Mouse (Mus musculus) urinary bladder, postnatal 4 days (tissue): ENCODE measurements around the gene Ldlrad3.

ENCODE experiments used
- DNase-seq, 2 experiments: peaks; one replicate each; pipeline ENCODE4 v3.0.0; 2021 to 2022; ENCODE audit warnings: low spot score in 2 of 2

Ldlrad3 gene

DNA sequence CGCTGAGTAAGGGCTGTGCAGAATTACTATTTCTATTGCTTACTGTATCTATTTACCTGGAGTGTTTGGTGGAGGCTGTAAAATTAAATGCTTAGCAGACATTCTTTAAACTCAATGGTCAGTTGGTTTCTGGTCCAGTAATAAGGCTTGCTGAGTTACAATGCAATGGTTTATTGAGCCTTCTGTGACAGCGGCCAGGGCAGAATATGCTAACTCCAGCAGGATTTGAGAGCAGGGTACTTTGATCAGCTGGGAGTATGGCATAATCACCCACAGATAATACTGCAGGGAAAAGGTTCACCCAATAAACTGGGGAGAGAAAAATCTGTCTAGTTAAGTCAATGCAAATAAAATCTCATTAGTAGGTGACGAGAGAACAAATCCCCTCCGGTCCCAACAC lies 220.2 kb downstream of the Ldlrad3 start:
- DNase-seq: no peak

DNA sequence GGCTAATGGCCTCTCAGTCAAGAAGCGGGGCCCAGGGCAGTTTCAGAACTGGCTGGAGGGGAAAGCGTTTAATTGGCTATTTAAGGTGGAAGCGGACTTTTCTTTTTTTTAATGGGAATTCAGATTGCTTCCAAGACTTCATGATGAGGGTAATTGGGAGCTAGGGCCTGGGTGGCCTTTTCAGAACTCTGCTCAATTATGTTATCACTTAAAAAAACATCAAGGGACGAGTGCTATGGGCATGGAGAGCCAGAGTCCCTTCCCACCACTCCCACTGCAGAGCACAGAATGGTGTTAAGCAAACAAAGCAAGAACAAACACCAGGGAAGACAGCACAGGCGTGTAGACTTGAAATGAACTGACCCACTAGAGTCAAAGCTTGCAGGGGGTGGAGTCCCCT lies 220.7 kb downstream of the Ldlrad3 start:
- no peak for DNase-seq

DNA sequence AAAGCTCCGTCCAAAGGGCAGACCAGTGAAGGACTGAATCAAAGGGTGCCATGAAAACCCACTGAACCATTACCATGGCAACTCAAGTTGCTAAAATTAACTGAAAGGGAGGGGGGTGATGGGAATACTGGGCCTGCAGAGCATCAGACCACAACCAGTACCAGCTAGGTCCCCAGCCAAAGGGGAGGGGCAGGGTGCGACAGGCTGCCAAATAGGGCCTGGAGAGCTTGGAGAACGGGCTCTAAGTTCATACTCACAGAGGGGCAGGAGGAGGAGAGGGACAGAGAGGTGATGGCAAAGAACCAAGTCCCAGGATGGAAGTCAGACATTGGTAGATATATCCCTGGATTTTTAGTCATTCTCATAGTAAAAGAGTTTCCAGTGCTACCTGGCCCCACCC lies 222.8 kb downstream of the Ldlrad3 start:
- DNase-seq: peak in 1 of 2 experiments; percentile 52

DNA sequence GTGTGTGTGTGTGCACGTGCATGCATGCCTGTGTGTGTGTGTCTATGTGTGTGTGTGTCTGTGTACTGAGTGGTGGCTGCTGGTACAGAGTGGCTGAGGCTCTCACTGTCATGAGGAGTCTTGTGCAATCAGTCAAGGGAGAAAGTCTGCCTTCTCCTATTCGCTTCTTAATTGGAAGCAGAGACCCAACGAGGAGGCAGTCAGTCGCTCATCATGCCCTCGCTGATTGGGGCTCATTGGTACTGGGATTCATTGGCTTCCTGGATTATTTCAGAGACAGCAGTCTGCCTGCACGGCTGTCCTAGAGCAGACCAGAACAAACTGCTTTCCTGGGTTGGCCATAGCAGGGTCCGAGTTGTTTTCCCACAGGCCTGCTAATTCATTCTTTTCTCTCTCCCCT lies 223.8 kb downstream of the Ldlrad3 start:
- DNase-seq: peak in 1 of 2 experiments; percentile 35

DNA sequence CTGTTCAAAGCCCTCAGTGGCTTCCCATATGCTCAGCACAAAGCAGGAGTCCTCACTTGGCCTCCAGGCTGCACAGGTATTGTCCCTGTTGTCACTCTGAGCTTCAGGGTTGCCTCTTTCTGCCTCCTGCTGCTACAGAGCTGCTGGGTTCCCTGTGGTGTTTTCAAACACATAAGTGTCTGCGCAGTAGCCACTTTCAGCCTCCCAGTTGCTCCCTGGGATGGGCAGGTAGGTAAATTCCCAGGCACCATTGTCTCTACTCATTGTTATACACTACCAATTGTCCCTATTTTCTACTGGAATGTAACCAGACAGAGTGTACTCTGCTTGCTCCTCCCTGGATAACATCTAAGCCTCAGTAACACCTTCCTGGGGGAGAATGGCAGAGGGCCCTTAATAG lies 224.8 kb downstream of the Ldlrad3 start:
- no peak for DNase-seq

DNA sequence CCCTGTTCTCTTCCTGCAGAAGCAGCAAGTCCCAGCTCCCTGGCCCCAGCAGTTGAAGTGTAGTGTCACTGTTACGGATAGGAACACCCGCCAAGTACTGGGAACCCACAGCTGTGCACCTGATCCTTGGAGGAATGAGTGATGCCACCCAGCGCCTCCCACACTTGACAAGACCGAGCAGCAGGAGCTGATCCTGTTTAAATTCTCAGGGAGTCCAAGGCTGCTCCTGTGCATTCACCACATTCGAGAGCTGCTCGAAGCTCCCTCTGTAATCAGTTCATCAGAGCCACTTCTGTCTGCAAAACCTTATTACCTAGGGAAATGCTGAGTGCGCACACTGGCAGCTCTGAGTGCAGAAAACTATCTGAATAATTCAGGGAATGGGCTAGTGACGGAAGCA lies 225.5 kb downstream of the Ldlrad3 start:
- DNase-seq: peak in 1 of 2 experiments; percentile 43

DNA sequence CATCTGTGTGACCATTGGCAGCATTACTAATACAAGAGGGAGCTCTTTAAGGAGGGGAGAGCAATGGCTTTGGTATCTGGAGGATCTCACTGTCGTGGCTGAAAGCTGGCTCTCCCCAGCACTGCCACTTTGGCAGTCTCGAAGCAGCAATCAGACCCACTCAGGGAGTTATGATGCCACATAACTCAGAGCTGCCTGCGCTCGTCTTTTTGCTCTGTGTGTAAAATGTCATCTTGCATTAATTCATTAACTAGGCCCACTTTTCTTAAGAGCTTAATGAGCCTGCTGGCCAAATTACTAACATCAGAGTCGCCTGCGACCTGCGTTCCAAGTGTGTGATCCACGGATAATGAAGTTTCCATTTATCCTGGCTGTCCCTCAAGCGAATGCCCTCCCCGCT lies 230.1 kb downstream of the Ldlrad3 start:
- peak in 1 of 2 experiments; percentile 54 for DNase-seq

DNA sequence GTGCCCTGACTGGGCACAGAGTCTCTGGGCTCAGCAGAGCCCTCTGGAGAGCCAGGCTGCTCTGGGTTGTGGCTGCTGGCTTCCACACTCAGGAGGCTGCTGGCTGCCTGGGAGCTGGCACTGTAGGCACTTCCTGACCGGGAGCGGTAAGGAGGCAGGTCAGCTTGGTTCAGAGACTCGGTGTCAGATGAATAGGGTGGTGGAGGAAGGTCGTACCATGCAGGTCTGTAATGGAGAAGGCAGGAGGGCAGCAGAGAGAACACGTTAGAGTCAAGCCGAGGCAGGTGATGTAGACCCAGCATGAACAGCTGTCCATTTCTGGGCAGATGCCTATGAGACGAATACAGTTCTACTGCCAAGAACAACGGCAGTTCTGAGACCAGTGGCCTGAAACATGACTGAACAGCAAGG lies 233.2 kb downstream of the Ldlrad3 start:
- DNase-seq: peak in 1 of 2 experiments; percentile 56

DNA sequence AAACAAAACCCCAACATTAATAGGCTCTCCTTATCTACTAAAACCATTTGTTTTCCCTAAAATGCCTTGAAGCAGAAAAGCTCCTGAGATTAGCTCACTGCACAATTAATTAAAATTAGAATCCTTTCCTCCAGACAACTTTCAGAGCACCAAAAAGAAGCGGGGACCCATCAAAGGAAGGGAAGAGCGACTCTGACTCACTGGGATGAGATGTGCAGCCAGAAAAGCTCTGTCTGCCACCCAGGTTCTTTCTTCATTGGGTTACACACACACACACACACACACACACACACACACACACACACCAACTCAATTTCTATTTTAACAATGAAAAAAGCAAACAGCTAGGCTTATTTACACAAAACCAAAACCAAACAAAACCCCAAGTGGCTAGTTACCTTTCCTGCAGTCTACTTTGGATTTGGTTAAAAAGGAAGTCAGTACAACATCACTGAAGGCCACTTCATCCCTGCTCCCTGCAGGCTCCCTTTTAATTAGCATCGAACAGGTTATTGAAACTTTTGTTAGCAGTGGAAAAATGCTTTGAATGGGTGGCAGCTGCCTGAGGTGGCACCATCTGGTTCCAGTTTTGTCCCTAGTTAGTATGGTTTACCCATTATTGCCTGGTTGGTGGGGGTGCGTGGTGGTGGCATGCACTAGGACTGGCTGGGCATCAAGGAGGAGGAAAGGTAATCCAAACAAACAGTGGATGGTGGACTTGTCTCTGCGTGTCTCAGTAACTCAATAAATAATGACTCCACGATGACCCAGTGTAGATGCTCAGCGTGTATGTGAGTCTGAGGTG lies 235.3 kb downstream of the Ldlrad3 start:
- DNase-seq: peak in 1 of 2 experiments; percentile 20

DNA sequence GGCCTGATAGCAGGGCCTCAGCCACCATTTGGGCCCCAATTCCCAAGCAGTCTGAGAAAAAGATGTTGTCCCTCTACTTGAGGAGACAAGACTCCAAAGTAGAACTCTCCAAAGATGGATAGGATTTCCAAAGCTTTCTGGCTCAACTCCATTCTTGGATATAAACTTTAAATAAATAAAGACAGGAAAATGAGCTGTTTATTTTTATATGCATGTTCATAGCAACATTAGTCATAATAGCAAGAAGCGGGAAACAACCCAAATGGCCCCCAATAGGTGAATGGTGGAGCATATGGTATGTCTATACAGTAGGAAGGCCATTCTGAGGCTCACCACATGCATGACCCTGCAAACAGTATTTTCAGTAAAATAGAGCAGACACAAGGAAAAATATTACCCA lies 251.2 kb downstream of the Ldlrad3 start:
- peak in 1 of 2 experiments; percentile 33 for DNase-seq

DNA sequence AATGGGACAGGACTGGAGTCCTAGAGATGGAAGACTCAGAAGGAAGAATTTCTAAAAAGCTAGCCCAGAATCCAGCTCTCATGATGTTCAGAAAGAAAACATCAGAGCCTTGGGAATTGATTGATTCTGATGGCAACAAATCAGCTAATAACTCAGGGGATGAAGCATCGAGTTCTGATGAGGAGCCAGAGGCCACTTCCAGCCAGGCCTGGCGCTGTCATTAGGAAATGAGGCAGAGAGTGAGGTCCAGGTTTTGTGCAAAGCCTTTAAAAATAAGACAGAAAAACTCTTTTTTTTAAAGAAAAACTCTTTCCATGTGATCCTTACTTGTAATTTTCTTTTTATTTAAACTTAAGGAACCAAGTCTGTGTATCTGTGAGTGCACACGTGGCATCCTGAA lies 252.9 kb downstream of the Ldlrad3 start:
- DNase-seq: peak in 1 of 2 experiments; percentile 47

DNA sequence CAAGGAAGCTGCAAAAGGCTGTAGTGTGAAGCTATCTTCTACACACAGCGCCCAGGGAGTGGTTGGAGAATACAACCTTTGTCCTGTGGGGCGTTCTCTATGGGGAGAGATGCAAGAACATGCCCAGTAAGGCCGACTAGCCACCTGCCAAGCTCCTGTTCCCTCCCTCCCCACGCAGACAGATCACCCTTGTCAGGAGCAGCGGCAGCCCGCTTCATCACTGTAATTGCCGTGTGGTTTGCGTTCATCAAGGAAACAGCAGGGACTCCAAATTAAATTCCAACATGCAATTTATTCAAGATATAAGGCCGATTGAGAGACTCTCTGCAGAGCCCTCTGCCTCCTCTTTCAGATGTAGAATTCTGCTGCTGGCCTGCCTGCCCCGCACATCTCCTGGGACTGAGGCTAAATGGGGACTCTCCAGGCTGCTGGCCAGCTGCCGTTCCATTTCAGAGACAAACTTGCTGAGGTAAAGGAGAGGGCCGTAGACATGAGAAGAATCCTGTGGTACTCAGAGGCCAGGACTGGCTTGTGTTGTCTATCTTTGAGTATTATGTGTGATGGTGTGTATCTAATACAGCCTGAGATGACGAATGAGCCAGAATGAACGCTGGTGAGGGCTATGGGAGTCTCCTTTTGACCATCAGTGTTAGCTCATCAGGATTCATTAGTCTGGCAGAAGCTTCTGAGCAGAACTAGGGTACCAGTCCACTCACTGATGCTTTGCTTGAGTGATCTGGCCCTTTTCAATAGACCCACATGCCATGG lies 253.8 kb downstream of the Ldlrad3 start:
- DNase-seq: peak in 1 of 2 experiments; percentile 43

DNA sequence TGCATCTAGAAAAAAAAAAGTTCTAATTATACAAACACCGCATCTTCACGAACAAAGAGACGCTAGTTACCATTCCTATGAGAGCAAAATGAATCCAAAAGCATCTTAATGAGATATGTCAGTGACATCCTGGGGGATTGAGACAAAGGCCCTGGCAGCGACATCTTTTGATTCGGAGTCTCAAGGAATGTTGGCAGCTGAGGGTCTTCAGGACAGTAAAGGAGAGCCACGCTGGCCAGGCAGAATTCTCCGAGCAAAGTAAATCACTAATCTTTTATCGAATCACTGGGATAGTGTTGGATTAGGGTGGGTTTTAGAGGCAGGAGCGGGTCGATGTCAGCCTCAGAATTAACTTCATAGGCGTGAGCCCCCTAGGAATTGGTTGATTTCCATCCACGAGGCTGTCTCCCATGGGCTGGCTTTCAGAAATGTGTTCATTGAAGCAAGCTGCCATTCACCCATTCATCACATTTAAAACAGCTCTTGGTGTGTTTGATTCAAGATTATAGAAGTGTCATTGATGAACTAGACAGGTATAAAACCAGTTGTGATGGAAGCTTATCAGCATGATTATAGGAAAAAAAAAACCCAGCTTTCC lies 260.5 kb downstream of the Ldlrad3 start:
- peak in 1 of 2 experiments; percentile 42 for DNase-seq

DNA sequence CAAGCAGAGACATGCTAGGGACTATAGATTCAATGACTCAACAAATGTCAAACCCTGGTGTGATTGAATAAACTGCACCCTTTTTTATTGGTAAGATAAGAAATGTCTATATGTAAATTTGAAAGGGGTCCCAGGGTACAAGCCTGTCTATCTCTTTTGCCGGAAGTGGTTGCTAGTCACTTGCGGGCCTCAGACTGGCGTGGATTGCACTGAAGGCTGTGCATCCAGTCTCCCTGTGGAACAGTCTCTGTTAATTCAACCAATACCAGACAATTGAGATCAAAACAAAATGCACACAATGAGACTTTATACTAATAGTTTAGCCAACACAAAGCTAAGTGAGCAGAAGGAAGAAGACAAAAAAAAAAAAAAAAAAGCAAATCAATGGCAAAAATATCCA lies 261.0 kb downstream of the Ldlrad3 start:
- peak in 1 of 2 experiments; percentile 13 for DNase-seq

DNA sequence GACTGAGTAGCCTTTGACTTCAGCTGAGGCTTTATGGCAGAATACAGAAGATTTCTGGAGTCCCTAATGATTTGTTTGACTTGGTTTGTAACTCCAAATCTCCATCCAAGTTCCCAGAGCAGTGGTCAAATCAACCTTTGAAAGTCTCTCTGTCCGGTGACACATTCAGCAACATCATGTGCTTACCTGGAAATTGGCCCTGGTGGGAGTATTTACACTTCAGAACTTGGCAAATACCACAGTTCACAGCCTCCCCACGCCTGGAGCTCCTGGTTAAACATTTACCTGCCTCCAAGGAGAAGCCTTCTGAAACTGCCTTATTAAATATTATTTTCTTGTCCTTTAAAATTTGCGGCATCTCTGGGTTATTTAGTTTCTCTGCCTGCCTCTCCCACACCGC lies 263.0 kb downstream of the Ldlrad3 start:
- DNase-seq: peak in 1 of 2 experiments; percentile 26

DNA sequence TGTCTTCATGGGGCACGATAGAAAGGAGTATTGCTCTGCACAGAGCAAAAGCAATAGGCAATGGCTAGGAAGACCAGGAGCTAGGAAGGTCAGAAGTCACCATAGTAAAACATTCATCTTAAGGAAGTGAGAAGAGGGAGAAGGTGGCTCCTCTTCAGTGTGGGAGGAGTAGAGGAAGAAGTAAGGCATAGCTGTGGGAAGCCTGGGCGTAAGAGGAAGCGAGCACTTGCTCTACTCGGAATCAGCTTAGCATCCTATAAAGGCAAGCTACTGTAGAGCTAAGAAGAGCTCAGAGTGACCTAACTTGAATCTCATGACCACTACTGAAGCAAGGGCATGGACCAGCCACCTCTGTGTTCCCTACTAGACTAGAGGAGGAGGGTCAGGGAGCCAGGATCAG lies 263.9 kb downstream of the Ldlrad3 start:
- DNase-seq: peak in 1 of 2 experiments; percentile 13

DNA sequence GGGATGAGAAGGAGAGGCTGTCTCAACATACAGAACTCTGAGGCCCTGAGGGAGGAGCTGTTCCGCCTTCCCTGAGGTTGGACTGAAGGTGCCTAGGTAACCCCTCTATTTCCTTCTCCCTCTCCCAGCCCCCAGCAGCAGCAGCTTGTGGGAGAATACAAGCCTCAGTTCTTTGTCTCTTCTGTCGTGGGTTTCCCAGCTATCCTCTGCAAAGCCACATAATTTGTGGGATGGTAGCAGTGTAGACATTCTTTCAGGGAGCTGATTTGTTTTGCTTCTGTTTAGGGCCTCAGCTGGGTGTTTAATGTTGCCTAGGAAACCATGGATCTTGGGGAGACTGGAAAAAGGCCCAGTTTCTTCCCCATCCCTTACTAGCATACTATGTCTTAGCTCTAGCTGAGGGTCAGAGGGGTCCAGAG lies 266.0 kb downstream of the Ldlrad3 start:
- no peak for DNase-seq

DNA sequence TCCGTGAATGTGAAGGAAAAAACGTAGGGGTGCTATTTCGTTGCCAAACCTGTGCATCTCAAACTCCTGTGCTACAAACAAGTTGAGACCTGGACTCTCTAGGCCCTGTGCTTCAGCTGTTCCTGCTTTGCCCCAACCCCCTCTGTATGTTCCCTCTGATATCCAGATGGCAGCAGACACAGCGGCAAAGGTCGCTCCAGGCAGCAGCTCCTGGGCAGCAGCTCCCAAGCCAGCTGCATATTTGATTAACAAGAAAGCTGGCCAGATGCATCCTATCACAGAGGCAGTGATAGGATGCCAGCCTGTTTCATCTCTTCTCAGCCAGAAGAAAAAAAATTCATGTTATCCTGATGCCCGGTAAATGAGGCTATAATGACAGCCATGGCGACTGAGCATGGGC lies 267.7 kb downstream of the Ldlrad3 start:
- DNase-seq: no peak

DNA sequence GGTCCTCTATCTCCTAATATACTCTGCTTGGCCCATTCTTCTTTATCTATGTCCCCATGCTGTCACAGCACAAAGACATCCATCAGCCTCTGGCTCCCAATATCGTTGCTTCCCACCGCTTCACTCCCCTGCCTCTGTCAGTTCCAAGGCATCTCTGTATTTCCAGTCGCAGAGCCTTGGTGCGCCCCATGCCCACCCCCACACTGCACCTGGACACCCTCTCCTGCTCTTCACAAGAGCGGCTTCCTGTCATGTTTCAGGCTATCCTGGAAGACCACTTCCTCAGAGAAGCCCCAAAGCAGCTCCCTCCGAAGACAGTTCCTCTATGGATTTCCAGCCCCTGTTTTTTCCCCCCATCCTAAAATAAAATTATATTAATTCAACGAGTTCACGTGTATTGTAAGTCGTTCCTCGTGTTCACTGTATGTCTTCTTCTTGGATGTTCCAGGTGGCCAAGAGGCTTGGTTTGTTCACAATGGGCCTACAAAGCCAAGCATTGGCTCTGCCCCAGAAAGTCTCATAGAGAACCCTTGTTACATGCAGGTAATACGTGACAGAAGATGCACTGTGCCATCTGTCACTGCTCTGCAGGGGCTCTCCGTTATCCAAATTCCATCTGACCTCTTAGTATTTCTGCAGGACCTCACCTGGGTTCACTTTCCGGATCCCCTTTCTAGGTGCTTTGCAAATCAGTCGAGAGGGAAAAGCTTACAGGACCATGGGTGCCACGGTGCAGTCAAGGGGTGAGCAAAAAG lies 276.7 kb downstream of the Ldlrad3 start:
- DNase-seq: no peak

DNA sequence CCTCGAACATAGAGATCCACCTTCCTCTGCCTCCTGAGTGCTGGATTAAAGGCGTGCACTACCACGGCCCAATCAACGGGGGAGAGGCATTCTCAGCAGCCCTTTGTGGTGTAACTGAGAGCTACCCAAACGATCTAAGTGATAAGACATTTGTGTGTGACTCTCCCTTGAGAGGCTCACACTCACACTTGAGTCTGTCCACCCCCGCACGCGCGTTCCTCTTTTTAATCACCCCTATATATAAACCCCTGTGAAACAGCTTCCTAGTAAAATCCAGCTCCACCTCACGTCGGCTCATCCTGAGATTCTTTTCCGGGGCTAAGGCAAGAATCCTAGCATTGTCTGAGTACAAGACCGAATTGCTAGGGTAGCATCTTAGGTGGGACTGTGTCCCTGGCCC lies 277.4 kb downstream of the Ldlrad3 start:
- DNase-seq: no peak

DNA sequence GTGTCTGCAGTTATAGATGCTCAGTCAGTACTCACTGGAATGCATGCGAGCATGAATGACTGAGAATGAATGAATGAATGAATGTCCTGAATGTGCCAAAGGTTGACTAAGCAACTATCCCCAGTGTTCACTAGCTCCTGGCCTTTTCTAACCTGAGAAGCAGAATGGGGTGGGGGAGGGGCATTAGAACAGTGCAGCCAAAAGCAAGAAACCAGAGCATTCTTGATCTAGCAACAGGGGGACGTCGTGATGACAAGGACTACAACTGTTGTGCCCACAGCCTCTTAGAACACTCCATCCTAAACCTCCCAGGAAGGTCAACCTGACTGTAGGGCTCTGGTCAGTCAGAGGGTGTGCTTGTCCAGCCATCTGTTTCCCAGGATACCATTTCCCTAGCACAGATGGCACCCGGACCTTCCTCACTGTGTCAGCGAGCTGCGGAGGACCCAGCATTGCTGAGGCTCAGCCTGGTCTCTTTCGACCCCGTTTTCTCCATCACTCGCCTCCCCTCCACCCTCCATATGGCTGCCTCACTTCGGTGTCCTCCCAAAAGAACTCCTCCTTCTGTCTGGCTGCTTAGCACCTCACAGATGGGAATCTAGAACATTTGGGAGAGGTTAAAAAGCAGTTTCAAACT lies 278.7 kb downstream of the Ldlrad3 start:
- DNase-seq: no peak
